Mouse (Mus musculus) intestine, embryonic 16.5 days (tissue): ENCODE data around the gene Nlrp6. TPM values are rescaled to one million over a fixed set of nuclear protein-coding genes. Genes with fewer than 3 reads are reported as not detected.
"Not testable (repeated sequence)": the region's sequence is repeated elsewhere in the genome, so short reads cannot be mapped to it uniquely, and the experiment has no call there.

Experiments
- ATAC-seq: fragments of 200-750 bp; cut with Nextera tagmentation; 2 replicates; pipeline ENCODE4 v1.8.0; 2017; ENCODE audit warnings: moderate TSS enrichment, moderate library complexity
- H3K27ac ChIP-seq: fragments of 300-500 bp; sonication (generic); 2 replicates; pipeline ENCODE4 v1.5.1; 2014; ENCODE audit warnings: mild to moderate bottlenecking, low read length
- H3K27me3 ChIP-seq: fragments of 300-500 bp; sonication (generic); replicated peaks from 2 replicates; pipeline ENCODE4 v1.6.1; 2014; ENCODE audit warnings: low read length, control low read depth, mixed read lengths; ENCODE audit not compliant: control insufficient read depth, insufficient read depth
- H3K36me3 ChIP-seq: fragments of 300-500 bp; sonication (generic); 2 replicates; pipeline ENCODE4 v1.6.1; 2014; ENCODE audit warnings: low read length, control low read depth; ENCODE audit not compliant: control insufficient read depth, insufficient read depth
- H3K4me1 ChIP-seq: fragments of 300-500 bp; sonication (generic); 2 replicates; pipeline ENCODE4 v1.6.1; 2014; ENCODE audit warnings: low read length, control low read depth, mixed read lengths; ENCODE audit not compliant: control insufficient read depth, insufficient read depth
- H3K4me2 ChIP-seq: fragments of 300-500 bp; sonication (generic); 2 replicates; pipeline ENCODE4 v1.6.1; 2014; ENCODE audit warnings: low read depth, low read length, control low read depth
- H3K4me3 ChIP-seq: fragments of 300-500 bp; sonication (generic); 2 replicates; pipeline ENCODE4 v1.5.1; 2014; ENCODE audit warnings: mild to moderate bottlenecking, low read length
- H3K9ac ChIP-seq: fragments of 300-500 bp; sonication (generic); 2 replicates; pipeline ENCODE4 v1.6.1; 2014; ENCODE audit warnings: low read depth, low read length
- H3K9me3 ChIP-seq: fragments of 300-500 bp; sonication (generic); 2 replicates; pipeline ENCODE4 v1.6.1; 2016; ENCODE audit warnings: low read length, control low read depth; ENCODE audit not compliant: control insufficient read depth
- WGBS: fragments of 180-500 bp; shearing (Covaris S2); extraction: QIAGEN DNeasy Blood & Tissue Kit; methylation state at CpG from one replicate; pipeline ENCODE4 v1.1.7; 2014; 5-methylcytosine and 5-hydroxymethylcytosine counted together
- polyA plus RNA-seq: library from polyadenylated mRNA; unstranded; fragments of >200 nt; fragmentation: Nextera tagmentation; extraction: Ambion mirVana; gene quantifications from 2 replicates; pipeline ENCODE4 v1.2.1, GENCODE M21; 2015

The Nlrp6 gene
- polyA plus RNA-seq, 1 experiment from 2014 or later: 71.1 TPM

DNA sequence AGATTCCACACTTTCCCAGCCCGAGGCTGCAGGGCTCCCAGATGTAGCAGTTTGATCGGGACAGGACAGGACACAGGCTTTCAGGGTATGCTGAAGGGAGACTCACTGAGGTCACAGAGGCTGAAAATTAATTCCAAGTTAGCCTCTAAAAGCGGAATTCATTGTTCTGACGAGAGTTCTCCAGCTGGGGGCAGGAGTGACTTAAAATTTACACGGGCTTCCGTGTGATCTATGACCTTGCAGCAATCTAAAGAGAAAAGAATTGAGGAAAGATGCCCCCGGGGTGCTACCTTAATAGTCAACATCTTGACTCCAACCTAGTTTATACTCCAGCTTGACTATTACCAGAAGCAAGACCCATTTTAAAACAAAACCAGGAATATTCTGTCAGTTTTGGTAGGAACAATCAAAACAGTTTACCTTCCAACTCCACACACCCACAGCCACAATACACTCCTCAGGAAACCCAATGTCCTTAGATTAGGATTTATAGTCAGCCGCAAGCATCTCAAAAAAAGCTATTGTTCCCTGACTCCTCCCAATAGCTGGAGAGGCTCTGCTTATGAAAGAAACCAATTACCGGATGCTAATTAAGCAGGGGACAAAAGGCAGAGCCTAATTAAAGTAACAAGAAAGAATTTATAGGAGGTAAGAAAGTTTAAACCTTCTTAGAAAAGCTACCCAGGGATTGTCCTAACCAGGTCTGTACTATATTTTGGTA, 38.6 kb downstream of the Nlrp6 start:
- 13% methylated on average over 9 of the region's 9 CpGs for WGBS
- peaks cover 14% of the 10 kb centered on the region for H3K4me1 ChIP-seq
- H3K9me3 ChIP-seq: no peaks in the 10 kb centered on the region
- H3K27ac ChIP-seq: no peak overlapping the region
- ATAC-seq: no peak
- no peak overlapping the region for H3K4me2 ChIP-seq
- H3K9ac ChIP-seq: no peak overlapping the region
- H3K4me3 ChIP-seq: no peak overlapping the region
- no peaks in the 10 kb centered on the region for H3K36me3 ChIP-seq
- H3K27me3 ChIP-seq: no peaks in the 10 kb centered on the region

DNA sequence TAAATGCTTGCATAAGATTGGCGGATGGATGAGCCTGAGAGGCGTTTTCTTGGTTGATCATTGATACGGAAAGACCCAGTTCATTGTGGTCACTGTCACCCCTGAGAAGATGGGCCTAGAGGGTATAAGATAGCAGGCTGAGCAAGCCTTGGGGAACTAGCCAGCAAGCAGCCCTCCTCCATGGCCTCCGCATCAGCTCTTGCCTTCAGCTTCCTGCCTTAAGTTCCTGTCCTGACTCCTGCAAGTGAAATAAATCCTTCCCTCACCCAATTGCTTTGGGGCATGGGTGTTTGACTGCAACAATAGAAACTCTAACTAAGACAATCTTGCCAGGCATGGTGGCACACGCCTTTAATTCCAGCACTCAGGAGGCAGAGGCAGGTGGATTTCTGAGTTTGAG, 39.3 kb downstream of the Nlrp6 start:
- Histone ChIP-seq H3K27ac (no peak overlapping the region), H3K4me2 (no peak overlapping the region), H3K9ac (no peak overlapping the region), H3K36me3 (no peaks in the 10 kb centered on the region), H3K4me1 (peaks cover 12% of the 10 kb centered on the region), H3K9me3 (no peaks in the 10 kb centered on the region), H3K27me3 (no peaks in the 10 kb centered on the region), H3K4me3 (no peak overlapping the region)
- WGBS: 83% methylated on average over 5 of the region's 5 CpGs
- no peak for ATAC-seq

DNA sequence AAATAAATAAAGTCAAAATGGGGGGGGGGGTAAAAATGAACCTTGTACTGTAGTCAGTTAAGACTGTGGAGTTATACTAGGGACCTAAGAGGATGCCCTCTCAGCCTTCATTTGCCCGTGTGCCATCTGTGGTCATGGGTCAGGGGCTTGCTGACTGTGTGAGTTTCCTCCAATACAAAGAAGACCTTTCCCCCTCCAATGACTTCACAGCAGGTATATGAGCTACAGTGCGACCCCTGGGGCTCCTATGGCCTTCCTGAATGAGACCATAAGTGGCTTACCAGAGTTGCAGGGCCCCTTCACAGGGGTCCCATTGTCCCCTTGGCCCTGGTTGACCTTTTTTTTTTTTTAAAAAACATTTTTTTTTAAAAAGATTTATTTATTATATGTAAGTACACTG, 40.7 kb downstream of the Nlrp6 start:
- Histone ChIP-seq H3K27ac (no peak overlapping the region), H3K9ac (no peak overlapping the region), H3K4me1 (peaks cover 8% of the 10 kb centered on the region), H3K4me3 (no peak overlapping the region), H3K4me2 (no peak overlapping the region), H3K9me3 (no peaks in the 10 kb centered on the region), H3K27me3 (no peaks in the 10 kb centered on the region), H3K36me3 (no peaks in the 10 kb centered on the region)
- WGBS: 92% methylated on average over 2 of the region's 2 CpGs
- no peak for ATAC-seq

DNA sequence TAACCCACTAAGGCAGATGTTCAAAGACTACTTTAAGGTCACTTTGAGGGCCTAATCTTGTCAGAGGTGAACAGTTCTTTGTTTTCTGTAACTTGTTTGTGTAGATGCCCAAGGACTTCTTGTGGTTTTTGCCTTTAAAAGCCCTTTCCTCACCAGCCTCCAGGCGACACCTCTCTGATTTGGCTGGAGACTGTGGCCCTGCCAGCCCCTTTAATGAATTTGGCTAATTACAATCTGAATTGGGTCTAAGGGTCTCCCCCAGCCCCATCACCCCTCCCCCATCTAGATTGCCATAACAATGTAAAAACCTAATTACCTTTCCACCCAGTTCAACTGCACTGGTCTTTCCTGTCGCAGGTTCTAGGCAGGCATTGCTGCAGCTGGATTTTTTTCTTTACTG, 42.0 kb downstream of the Nlrp6 start:
- no peak for ATAC-seq
- Histone ChIP-seq H3K4me2 (no peak overlapping the region), H3K4me3 (no peak overlapping the region), H3K36me3 (no peaks in the 10 kb centered on the region), H3K9me3 (no peaks in the 10 kb centered on the region), H3K4me1 (0 out of 2 replicates have a peak, but pooled peaks cover under 1% of the 10 kb centered on the region), H3K27me3 (no peaks in the 10 kb centered on the region), H3K27ac (no peak overlapping the region), H3K9ac (no peak overlapping the region)
- WGBS: 79% methylated on average over 2 of the region's 2 CpGs

DNA sequence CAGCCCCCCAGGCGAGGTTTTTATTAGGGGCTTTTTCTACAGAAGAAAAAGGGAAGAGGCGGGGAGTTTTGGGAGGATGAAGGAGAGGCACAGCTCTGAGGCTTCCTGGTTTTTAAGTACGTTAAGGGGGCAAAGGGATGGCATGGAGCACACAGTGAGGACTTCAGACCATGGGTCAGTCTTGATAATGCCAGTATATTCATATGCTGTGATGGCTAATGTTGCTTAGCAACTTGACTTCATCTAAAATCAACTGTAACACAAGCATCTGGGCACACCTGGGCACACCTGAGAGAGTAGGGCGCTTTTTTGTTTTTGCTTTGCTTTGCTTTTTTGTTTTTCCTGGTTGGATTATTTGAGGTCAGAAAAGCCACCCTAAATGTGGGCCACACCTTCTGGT, 46.2 kb downstream of the Nlrp6 start, which contains the start of gene Ifitm1:
Gene Ifitm1, plus strand, starts transcription at position 301 of the 400 bp plus-strand sequence.
- ATAC-seq: no peak
- Histone ChIP-seq H3K27ac (peak within 1 kb of the TSS; percentile 64), H3K27me3 (no peaks in the 10 kb centered on the region), H3K9me3 (no peaks in the 10 kb centered on the region), H3K4me3 (peak within 1 kb of the TSS; percentile 34), H3K36me3 (no peaks in the 10 kb centered on the region), H3K4me2 (no peak within 1 kb of the TSS), H3K9ac (peak within 1 kb of the TSS; percentile 53; the same call in 1 of the 2 replicates), H3K4me1 (peaks cover 20% of the 10 kb centered on the region)
- 93% methylated on average over 4 of the region's 4 CpGs for WGBS

DNA sequence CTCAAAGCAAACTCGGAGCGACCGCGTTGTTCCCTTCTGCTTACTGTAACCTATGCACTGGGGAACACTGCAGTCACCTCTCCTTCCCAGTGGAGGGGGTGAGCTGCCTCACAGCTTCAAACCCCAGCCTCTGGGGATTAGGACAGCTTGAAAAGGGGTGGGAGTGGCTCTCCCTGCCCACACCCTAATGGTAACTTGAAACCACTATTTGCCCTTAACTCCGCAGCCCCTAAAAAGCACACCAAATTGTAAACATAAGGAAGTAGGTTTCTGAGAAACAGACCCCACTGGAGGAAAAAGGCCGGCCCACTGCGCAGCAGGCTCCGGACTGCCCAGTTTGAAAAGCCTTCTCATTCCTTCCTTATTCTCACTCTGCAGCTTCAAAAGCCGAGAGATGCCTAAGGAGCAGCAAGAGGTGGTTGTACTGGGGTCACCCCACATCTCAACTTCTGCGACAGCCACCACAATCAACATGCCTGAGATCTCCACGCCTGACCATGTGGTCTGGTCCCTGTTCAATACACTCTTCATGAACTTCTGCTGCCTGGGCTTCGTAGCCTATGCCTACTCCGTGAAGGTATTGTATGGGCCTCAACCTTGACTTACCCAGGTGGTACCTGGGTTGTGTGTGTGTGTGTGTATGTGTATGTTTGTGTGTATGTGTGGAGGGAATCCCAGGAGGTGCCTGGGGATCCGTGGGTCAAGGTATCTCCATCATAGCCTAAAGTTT, 47.3 kb downstream of the Nlrp6 start:
- Histone ChIP-seq H3K36me3 (no peaks in the 10 kb centered on the region), H3K27me3 (no peaks in the 10 kb centered on the region), H3K4me1 (peaks cover 23% of the 10 kb centered on the region), H3K4me2 (peak overlapping the region; percentile 51), H3K9ac (peak overlapping the region; percentile 53; the same call in 1 of the 2 replicates), H3K27ac (peak overlapping the region; percentile 65), H3K9me3 (no peaks in the 10 kb centered on the region), H3K4me3 (peak overlapping the region; percentile 34)
- peak; percentile 61 for ATAC-seq
- 8% methylated on average over 14 of the region's 14 CpGs for WGBS

DNA sequence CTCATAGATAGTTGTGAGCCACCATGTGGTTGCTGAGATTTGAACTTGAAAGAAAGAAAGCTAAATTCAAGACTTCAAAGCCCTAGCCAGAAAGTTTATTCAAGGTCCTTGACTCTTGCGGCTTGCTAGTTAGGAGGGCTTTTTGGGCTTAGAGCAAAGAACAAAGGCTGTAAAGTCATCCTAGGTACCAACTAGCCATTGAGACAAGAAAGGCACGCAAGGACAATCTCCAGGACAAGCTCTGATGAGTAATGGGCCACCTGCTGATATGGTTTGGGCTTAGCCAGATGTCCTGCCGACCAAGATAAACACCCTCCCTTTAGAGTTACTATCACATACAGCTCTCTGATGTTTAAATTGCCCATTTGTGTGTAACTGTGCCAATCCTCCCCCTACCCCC, 48.0 kb downstream of the Nlrp6 start:
- not testable (repeated sequence) for H3K27me3 ChIP-seq, ATAC-seq, H3K36me3 ChIP-seq, H3K27ac ChIP-seq, H3K9me3 ChIP-seq
- Histone ChIP-seq H3K4me3 (peak overlapping the region; percentile 17; the same call in 1 of the 2 replicates), H3K4me2 (peak overlapping the region; percentile 51), H3K9ac (0 out of 2 replicates have a peak overlapping the region, but pooled peaks have one; percentile 3), H3K4me1 (peaks cover 30% of the 10 kb centered on the region)
- 33% methylated on average over 3 of the region's 3 CpGs for WGBS

DNA sequence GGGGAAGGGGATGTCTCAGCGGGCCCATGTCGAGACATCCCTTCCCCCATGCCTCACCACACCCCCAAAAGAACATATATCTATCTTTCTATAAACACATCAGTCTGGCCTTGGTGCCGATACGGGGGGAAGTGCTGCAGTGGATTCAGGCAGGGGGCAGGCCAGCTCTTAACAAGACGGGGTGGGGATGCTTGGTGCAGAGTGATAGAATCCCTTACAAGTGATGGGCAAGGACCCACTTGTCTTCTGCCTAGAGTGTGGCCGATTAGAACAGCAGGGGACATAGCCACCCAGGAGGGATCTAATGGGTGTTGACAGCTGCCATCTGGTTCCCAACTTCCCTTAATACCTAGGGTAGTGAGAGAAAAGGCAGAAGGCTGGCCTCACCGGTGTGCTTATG, 50.2 kb downstream of the Nlrp6 start:
- no peaks in the 10 kb centered on the region for H3K9me3 ChIP-seq
- H3K27ac ChIP-seq: peak overlapping the region; percentile 92
- no peak overlapping the region for H3K4me3 ChIP-seq
- WGBS: 39% methylated on average over 7 of the region's 7 CpGs
- H3K36me3 ChIP-seq: no peaks in the 10 kb centered on the region
- H3K4me1 ChIP-seq: peaks cover 36% of the 10 kb centered on the region
- H3K4me2 ChIP-seq: no peak overlapping the region
- 0 out of 2 replicates have a peak overlapping the region, but pooled peaks have one; percentile 2 for H3K9ac ChIP-seq
- H3K27me3 ChIP-seq: no peaks in the 10 kb centered on the region
- 0 out of 2 replicates have a peak, but pooled peaks have one; percentile 11 for ATAC-seq

DNA sequence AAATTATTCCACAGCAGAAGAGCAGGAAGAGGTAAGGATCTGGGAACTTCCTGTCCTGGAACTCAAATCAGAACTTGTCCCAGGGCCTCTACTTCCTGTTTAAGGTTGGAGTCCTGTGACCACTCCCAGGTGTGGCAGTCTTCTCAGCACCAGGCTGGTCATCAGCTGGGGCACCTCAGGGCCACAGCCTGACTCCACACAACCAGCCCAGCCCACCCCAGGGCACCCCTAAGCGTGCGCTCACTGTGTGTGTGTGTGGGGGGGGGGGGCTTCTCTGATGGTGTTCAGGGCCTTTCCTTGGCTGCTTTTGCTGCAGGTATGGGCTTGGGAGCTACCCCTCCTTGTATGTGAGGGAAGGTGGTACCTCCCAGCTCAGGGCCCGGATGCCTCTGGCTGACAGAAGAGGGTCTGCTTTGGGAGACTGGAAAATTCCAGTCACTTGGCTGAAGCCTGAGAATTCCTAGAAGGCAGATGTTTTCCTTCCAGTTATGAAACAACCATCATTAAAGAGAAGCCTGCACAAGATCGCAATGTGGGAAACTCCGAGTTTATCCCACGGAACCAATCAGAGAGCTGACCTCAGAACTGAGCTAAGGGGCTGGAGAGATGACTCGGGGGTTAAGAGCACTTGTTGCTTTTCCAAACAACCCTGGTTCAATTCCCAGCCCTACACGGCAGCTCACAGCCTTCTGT, 50.9 kb downstream of the Nlrp6 start:
- 47% methylated on average over 8 of the region's 8 CpGs for WGBS
- Histone ChIP-seq H3K4me2 (no peak overlapping the region), H3K4me1 (peaks cover 36% of the 10 kb centered on the region)

More for the DNA sequence above, 50.9 kb downstream of the Nlrp6 start:
- peak; percentile 72 for ATAC-seq
- Histone ChIP-seq H3K27me3 (no peaks in the 10 kb centered on the region), H3K4me3 (no peak overlapping the region), H3K27ac (peak overlapping the region; percentile 92), H3K36me3 (no peaks in the 10 kb centered on the region), H3K9me3 (no peaks in the 10 kb centered on the region), H3K9ac (0 out of 2 replicates have a peak overlapping the region, but pooled peaks have one; percentile 29)
